Mouse (Mus musculus): ENCODE results near the gene Rnf5. TPM values are rescaled to one million over a fixed set of nuclear protein-coding genes. Genes with fewer than 3 reads are reported as not detected.

Gene Rnf5
- total RNA-seq, 2 experiments from 2014 or later: 19.8 to 21.8 TPM

GRCm38 (mm10) chr17:34632261-34632691, 28.8 kb upstream of the Rnf5 start:
- DNase-seq: peak; percentile 60

GRCm38 (mm10) chr17:34631647-34632046, 28.2 kb upstream of the Rnf5 start:
- DNase-seq: no peak

GRCm38 (mm10) chr17:34630761-34631301, 27.3 kb upstream of the Rnf5 start:
- DNase-seq: peak; percentile 17

GRCm38 (mm10) chr17:34629796-34630603, 26.5 kb upstream of the Rnf5 start:
- DNase-seq: no peak

GRCm38 (mm10) chr17:34629221-34629751, 25.8 kb upstream of the Rnf5 start, which contains the start of gene Prrt1:
Gene Prrt1 (plus strand): TSS chr17:34629533.
- DNase-seq: no peak

- no peak for DNase-seq
These were observed 25.1 kb upstream of the Rnf5 start for GRCm38 (mm10) chr17:34628644-34628967.

GRCm38 (mm10) chr17:34627943-34628643, 24.6 kb upstream of the Rnf5 start, which contains the start of gene Ppt2:
Gene Ppt2 (minus strand): TSS chr17:34628510.
- DNase-seq: peak; percentile 57

- DNase-seq: peak; percentile 87
These were observed 23.8 kb upstream of the Rnf5 start for GRCm38 (mm10) chr17:34627093-34627942.

GRCm38 (mm10) chr17:34626773-34627092, 23.2 kb upstream of the Rnf5 start:
- DNase-seq: peak; percentile 29

GRCm38 (mm10) chr17:34626062-34626772, 22.7 kb upstream of the Rnf5 start:
- no peak for DNase-seq

- no peak for DNase-seq
These were observed 21.5 kb upstream of the Rnf5 start for GRCm38 (mm10) chr17:34624981-34625380.

GRCm38 (mm10) chr17:34623161-34623560, 19.7 kb upstream of the Rnf5 start:
- DNase-seq: no peak

GRCm38 (mm10) chr17:34621006-34621405, 17.5 kb upstream of the Rnf5 start:
- DNase-seq: no peak

GRCm38 (mm10) chr17:34618999-34619398, 15.5 kb upstream of the Rnf5 start:
- DNase-seq: peak; percentile 53

GRCm38 (mm10) chr17:34615871-34616270, 12.4 kb upstream of the Rnf5 start, which contains the start of gene Egfl8:
Gene Egfl8 (minus strand): TSS chr17:34615971.
- DNase-seq: no peak

GRCm38 (mm10) chr17:34613830-34614229, 10.3 kb upstream of the Rnf5 start:
- DNase-seq: no peak

- no peak for DNase-seq
These were observed 9.7 kb upstream of the Rnf5 start for GRCm38 (mm10) chr17:34613054-34613645.

GRCm38 (mm10) chr17:34611050-34611449, 7.6 kb upstream of the Rnf5 start:
- no peak for DNase-seq

GRCm38 (mm10) chr17:34607997-34608396, 4.5 kb upstream of the Rnf5 start:
- no peak for DNase-seq

- no peak for DNase-seq
These were observed 2.9 kb upstream of the Rnf5 start for GRCm38 (mm10) chr17:34606186-34607039.
